Mouse (Mus musculus) ovary, adult 18-20 months (tissue): ENCODE data around the gene Vav3.
"Not testable (repeated sequence)": the region's sequence is repeated elsewhere in the genome, so short reads cannot be mapped to it uniquely, and the experiment has no call there.

Source experiments
- DNase-seq: peaks from one replicate; pipeline ENCODE4 v3.0.0; 2022; ENCODE audit warnings: low spot score, mixed read lengths

Gene Vav3

DNA sequence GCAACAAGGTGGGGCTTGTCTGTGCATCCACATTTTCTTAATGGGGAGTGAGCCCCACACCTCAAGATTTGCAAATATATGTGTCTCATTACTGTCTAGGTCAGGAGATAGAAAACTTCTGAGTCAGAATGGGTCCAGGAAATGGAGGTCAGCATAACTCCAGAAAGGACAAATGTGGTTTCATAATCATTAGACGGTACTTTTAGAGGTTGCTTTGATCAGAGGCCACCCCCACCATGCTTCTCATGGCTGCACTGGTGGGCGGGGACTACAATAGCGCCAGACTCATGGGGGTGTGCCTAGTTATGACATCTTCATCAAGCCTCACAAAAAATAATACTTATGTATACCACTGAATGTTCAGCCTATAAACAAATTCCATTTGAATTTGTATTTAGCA, 103.6 kb downstream of the Vav3 start:
- DNase-seq: no peak

DNA sequence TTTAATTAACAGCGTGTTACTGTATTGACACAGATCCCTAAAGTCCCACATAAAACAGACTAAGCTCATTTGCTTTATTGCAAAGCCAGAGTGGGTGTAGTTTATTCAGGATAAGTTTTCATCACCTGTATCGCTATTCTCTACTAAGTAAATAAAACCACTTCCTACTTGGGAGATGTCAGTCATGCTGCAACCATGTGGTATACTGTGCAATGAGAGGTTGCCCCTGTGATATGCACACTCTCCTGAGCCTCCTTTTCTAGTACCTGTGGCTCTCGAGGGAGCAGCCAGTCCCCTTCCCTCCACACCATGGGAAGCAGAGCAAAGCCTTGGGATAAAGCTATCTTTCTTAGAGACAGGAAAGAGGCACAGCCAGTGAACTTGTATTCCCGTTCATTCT, 106.5 kb downstream of the Vav3 start:
- no peak for DNase-seq

DNA sequence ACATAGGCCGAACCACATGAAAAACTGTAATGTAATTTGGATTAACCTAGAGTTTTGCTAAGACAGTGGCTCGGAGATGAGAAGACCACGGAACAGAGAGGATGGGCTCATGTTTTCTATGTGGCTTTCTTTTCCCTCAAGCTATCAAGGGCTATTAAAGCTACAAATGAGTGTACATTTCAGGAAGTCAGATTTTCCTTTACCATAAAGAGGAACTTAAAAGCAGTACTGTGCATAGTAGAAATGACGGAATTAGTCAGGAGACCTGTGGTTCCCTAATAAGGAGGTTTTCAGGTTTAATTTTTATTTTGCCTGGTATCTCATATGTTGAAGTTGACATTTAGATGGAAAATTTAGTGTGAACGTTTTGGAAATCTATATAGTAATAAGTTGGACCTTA, 107.8 kb downstream of the Vav3 start:
- DNase-seq: not testable (repeated sequence)

DNA sequence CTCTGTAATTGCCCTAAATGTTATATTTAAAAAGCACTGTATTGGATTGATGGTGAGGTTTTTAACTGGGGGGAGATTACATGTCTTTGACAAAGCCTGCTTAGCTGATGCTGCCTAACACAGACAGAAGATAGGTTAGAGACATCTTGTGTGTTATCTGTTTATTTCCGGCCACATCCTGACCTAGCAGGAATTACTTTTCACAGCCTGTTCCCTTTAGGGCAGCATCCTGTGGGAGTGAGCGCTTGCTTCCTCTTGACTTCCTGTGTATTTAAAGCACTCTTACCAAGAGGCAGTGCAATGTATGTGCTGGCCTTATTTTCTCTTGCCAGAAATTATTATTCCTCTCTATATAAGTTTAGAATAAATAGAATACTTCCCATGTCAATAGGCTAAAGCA, 111.5 kb downstream of the Vav3 start:
- DNase-seq: no peak

DNA sequence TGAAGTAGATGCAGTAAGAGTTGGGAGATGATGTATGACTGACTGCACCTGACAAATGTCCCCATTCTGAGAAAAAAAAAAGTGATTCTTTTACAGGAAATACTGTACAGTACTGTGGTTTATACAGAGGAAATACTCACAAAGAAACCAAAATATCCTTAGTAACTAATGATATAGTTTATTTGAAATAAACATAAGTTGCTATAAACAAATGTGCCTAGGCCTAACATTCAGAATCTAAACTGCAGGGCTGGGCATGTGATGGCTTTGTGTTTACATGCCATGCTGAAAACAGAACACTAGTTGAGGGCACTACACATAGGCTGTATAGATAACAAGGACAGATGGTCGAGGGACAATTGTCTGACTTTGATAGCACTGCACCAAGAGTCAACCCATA, 114.2 kb downstream of the Vav3 start:
- no peak for DNase-seq

DNA sequence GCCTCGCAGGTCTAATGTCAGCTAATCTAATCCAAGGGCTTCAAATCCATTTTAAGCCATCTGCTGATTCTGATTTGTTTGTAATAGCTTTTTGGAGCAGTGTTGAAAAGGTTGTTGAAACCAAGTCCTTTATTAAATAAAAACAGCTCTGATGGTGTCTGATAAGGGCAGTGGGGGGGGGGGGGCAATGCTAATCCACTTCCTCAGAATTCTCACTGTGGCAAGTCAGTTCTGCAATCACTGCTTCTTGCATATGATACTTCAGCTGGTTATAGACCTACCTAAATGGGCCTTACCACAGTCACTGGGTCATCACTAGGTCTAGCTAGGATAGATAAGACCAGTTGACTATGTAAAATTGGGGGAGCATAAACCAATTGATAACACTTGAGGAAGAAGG, 115.9 kb downstream of the Vav3 start:
- DNase-seq: no peak

DNA sequence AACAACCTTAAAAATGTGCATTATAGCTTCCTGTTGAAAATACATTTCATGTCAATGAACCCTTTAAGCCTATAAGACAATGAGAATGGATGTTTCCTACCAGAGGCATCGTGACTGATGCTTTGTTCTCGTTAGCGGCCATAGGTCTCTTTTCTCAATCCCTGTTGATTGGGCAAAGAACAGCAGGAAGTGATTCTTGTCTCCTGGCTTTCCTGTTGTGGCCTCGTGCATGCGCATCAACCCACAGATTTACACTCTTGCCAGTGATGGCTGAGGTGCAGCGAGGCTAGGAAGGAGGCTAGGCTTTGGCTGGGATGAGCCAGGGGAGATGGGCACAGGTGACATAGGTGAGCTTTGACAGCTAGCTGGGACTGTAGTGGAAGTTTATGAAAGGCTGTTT, 123.2 kb downstream of the Vav3 start:
- DNase-seq: no peak

DNA sequence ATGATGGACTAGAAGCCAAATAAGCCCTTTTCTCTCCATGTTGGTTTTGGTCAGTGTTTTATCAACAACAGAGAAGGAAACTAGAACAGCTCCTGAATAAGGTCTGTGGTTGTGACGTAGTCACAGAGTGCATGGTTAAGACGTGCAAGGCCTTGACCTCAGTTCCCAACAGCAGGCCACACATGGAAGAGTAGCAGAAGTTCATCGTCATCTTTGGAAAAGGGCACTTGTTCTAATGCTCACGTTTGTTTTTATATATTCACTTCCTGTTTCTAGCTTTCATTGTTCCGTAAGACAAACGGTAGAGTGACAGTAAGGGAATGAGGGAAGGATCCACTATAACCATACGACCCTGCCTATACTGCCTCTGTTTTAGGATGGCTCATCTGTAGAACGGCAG, 124.1 kb downstream of the Vav3 start:
- no peak for DNase-seq

DNA sequence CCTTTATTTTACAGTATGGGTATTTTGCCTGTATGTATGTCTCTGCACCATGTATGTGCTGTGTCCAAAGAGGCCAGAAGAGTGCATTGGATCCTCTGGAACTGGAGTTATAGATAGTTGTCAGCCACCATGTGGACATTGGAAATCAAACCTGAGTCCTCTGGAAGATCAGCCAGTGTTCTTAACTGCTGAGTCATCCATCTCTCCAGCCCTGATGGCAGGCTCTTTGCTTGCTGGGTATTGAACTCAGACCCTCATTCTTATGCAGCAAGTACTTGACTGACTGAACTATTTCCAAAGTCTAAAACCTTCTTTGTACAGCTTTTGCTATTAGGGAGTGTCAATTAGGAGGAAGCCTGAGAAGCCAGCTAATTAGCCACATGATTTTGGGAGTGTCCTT, 126.1 kb downstream of the Vav3 start:
- no peak for DNase-seq

DNA sequence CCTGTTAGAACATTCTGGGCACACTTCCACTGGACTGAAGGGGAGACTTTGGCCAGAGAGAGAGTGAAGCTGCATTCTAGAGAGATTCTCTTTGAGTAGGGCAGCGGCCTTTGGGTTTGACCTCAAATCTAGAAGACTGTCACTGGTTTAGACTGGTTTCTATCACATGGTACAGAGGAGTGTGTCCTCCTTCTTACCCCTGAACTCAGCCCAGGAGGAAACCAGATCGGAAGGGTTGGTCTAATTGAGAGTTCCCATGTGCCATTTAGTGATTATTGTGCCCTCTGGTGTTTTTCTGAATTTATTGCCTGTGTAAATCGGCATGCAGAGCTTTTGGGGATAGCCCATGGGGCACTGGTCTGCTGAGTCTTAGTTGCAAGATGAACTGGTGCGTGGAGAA, 126.8 kb downstream of the Vav3 start:
- DNase-seq: no peak

DNA sequence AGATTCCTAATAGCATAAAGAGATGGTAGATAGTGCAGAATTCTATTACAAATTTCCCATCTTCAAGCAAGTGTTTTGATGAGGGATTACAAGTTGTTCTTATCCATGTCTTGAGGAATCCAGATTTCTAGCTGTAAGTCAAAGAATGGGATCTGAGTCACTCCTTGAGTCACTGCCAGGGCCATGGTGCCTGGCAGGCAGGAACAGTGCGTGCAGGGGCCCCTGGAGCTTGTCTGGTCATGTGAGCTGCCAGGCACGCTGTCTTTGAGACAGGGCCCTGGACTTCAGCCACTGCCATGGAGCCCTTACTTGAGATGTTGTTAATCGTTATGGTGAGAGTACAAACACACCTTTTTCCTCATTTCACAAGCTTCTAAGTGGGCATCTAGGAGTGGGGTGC, 129.0 kb downstream of the Vav3 start:
- peak; percentile 28 for DNase-seq

DNA sequence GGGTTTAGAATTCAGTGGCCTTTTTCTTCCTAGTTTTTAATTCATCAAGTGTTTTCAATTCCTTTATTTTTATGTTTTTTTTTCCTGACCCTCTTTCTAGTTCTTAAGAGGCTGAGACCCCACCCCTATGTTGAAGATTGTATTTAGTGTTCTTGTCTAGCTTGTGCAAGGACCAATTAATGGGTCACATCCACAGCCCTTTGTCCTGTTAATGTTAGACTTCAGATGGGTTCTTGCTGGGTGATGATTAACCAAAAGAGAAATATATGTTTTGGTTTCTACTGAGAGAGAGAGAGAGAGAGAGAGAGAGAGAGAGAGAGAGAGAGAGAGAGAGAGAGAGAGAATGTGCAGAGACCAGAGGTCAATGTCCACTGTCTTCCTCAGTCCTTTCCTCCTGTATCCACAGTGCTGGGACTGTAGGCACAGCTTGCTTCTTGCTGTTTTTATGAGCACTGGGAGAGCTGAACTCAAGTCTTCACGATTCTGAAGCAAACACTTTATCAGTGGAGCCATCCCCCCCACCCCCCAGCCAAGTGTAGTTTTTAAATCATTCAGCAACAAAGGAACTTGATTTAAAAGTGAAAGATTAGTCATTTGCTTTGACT, 130.3 kb downstream of the Vav3 start:
- DNase-seq: no peak

DNA sequence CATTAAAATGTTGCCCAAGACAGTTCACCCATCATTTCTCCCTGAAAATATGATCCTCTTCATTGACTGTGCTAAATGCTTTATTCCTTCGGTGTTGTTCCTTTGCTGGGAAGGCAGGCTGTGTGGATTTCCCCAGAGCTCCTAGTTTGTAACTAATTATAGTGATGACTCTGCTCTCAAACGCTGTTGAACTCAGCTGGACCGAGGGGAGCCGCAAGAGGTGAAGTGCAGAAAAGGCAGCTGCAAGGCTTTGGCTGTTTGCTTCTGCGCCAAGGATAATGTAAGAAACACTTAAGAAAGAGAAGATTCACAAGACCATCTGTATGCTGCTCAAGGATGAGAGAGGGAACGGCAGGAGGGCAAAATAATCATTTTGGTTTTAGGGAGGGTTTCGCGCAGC, 136.1 kb downstream of the Vav3 start:
- DNase-seq: no peak

DNA sequence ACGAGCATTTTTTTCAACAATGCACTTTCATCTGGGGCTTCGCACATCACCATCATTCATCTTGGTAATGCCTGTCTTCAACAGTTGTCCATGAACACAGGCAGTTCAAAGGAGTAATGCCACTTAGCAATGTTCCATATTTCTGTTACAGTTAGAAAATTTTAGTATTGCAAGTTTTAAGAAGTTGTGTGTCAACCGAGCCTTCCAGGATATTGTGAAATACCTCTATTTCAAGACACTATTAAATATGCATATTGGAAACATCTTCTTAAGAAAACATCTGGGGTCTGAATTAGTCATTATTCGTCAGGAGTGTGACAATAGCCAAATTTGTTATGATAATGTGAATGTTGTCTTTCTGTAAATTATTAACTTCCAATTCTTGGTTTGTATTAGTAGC, 137.8 kb downstream of the Vav3 start:
- no peak for DNase-seq

DNA sequence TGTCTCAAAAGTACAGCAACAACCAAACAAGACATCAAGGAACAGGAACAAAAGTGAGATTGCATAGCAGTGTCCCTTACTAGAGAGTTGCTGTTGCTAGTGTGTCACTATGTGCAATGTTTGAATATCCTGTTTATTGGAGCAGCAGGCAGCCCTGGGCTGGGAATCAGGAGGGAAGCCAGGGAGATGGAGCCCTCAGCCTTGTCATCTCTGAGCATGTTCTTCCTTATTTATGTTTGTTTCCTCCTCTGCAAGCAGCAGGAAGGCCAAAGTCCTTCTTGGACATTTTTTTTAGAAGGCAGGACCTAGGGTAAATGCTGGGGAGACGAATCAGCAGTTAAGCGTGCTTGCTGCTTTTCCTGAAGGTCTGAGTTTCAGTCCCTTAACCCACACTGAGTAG, 140.2 kb downstream of the Vav3 start:
- DNase-seq: no peak

DNA sequence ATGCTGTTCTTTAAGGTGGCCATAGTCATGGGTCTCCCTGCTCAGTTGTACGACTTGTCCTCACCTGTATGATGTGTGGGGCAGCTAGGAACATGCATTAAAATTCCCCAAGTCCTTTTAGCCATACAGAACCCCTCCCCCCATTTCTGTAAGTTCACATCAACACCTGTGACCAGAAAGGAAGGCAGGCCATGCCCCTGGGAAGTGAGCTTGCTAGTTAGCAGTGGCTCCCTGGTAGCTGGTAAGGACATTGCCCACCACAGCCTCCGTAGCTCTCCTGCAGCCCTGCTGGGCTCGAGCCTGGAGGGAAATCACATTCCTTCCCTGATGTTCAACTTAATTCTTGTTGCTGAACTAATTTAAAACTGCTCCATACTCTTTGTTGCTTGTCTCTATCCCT, 146.3 kb downstream of the Vav3 start:
- no peak for DNase-seq

DNA sequence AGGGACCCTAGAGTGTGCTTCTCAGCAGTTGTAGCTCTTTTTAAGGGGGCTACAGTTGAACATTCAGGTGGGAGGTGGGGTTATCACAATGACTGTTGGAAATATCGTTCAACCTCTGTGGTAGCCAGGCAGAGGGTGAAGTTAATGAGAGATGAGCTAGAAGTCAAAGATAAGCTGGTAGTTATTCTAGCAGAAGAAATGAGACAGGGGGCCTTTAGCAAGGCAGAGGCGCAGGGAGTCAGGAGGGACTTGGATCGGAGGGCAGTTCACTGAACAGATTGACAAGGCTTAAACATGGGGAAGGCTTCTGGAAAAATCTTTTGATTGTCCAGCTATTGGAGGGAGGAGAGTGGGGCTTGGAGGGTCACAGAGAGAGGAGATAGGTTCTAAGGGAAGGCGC, 147.4 kb downstream of the Vav3 start:
- DNase-seq: no peak

DNA sequence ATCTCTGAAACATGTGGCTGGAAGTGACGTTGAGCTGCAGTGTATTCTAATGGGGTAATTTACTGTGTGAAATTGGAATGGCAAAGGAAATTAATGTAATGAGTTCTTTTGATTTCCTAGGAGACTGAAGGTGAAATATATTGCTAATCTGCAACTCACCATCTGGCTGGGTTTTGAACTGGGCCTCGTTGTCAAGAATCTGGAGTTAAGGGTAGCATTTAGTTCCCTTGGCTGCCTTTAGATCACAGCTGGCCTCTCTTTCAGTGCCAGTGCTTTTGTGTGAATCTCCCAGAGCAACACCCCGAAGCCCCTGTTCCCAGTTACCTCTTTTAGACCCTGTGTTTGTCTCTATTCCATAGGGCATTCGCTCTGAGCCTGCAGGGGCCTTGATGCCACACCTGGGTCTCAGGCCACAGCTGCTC, 148.3 kb downstream of the Vav3 start:
- no peak for DNase-seq

DNA sequence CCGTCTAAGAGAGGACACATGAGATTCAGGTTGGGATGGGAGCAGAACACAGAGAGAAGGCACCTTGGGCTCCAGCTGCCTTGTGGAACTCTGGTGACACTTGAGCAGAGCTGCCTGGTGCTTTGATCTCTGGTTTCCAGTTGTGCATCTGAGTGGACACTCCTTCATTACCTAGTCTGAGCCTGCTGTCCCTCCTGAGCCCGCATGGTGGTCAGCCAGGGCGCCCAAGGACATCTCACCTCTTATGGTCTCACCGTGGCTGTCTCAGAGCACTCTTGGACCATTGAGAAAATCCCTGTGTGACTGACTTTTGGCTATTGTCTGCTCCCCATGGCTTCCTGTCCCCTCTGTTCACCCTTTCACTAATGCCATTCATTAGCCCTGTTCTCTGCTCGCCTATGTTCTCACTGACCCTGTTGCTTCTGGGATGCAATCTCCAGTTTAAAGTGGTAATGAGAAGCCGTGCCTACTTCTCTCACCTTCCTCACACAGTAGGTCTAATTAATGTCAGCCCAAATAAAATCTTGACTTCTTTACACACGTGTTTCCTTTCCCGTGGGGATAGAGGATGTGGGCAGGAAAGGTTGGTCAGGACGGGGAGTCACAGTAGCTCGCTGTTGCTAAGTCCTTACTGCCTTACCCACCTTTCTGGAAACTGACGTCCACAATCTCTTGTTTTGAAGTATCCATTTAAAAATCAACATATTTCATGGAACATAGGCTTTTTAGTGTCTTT, 150.3 kb downstream of the Vav3 start:
- no peak for DNase-seq

DNA sequence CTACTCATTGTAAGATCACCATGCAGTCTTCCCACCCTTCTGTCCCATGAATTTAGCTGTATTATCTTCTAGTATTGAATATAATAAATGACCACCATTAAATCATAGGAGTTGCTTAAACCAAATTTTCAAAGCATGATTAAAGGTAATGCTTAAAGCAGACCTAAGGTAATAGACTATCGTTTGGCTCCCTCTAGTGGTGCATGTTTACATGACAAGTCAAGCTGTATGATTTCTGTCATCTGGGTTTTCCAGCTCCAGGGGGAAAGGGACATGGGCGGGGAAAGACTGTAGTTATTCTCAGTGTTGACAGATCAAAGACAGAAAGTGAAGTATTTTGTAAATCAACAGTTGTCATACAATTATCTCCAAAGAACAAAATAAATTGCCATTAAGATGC, 151.1 kb downstream of the Vav3 start:
- DNase-seq: no peak

DNA sequence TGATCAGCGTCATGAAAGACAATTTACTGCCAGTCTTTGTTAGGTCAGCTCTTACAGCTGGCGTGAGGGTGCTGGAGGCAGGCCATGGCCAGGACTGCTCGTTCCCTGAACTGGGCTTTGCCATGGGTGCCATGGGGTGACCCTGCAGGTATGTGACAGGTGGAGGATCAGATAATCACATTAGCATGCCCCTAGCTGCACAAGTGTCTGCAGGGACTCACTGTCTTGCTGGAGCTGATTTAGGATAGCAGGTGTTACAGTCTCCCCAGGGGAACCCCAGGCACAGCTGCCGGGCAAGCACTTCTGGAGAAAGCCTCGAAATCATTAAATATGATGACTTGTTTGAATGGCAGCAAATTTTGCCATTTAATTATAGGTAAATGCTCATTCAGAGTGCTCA, 156.0 kb downstream of the Vav3 start:
- no peak for DNase-seq

DNA sequence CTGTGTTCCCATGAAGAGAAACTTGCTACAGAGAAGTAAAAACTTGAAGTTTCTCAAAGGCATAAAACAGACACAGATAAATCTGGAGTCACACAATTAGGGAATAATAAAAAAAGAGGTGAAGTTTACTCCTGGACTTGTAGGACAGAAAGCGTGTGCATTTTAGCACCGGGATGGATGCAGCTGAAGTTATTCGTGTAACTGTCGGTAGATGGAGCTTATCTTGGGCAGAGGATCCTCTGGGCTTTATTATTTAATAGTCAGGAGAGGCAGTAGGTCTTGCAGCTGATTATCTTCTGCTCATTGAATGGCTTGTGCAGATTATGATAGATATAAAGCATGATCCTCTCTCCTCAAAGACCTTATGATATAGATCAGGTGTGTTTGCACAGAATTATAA, 156.6 kb downstream of the Vav3 start:
- DNase-seq: no peak

DNA sequence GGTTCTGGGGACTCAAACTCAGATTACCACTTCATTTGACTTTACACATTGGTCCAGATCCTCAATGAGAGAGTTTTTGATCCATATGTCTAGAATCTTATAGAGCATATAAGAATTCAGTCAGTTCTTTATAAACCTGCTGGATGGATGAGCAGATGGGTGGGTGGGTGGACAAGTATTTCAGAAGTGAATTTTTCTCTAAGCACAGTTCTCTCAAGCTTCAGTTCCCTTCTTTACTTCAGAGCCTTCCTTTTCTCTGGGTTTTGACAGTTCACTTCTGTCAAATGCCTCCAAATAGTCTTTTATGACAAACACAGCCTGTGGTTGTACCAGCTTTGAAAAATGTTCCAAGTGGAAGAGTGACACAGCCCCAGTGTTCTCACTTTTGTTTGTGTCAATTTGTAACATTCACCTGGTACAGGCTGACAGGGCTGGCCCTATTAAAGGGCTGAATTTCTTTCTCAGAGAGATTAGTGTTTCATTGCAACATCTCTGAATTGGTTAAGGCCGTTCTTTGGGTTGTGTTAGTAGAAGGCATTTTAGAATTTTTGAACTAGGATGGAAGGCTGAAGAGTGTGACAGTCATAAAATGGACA, 159.5 kb downstream of the Vav3 start:
- no peak for DNase-seq

DNA sequence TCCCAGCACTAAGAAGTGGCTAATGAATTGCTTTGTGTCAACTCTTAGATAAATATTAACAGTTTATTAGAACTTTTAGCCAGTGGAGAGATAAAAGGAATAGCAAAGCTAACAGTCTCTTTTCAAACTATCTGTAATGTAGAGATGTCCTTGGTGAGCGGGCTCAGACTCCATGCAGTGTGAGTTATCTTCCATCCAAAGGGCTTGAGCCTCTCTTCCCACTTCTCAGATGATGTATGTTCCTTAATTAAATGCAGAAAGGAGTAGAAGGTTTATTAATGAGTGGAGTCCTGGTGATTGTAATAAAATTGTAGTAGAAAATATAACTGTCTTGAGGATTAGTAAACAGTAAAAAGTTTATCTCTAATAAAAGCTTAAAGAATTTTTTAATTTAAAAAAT, 169.3 kb downstream of the Vav3 start:
- DNase-seq: no peak
